Mouse (Mus musculus) lung, postnatal 0 days (tissue): ENCODE measurements around the gene Lrrfip1.

Experiments
- CTCF ChIP-seq: IDR thresholded peaks from 2 replicates; pipeline ENCODE4 v1.5.1; 2016; ENCODE audit warnings: antibody characterized with exemption, mild to moderate bottlenecking
- EP300 ChIP-seq: IDR thresholded peaks from 2 replicates; pipeline ENCODE4 v1.6.1; 2016; ENCODE audit warnings: antibody characterized with exemption, mild to moderate bottlenecking, control low read depth

DNA sequence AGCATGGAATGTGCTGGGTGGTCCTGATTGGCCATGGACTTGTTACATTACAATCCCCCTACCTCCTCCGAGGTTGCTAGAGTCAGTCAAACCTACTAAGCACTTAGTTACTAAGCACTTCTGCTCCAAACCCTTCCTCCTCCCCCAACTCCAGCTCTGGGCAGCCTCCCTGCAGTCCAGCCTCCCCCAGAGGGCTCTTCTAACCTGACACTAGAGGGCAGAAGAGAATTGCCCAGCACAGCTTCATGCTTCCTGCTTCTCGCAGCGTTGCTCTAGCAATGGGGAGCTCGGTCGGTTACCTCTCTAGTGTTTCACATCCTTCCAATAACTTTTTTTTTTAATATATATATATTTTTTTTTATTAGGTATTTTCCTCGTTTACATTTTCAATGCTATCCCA is 39.5 kb downstream of the Lrrfip1 start:
- TF ChIP-seq EP300 (no peak), CTCF (peak; percentile 76)
